Mouse (Mus musculus): ENCODE results near the gene Mtx1. TPM values are rescaled to one million over a fixed set of nuclear protein-coding genes. Genes with fewer than 3 reads are reported as not detected.

Mtx1 gene
- polyA plus RNA-seq, 1 experiment: 181 TPM

GRCm38 (mm10) chr3:89247466-89247865 is 20.6 kb upstream of the Mtx1 start:
- H3K27me3 ChIP-seq (ENCODE audit: control insufficient read depth, insufficient read depth, low read length): no peaks in the 10 kb centered on the region
- TF ChIP-seq POLR2A (IDR thresholded peaks at IDR 0.05; ENCODE audit: low read depth, low read length) (no peak), CTCF (IDR thresholded peaks at IDR 0.05; ENCODE audit: extremely low read depth, insufficient read length, insufficient replicate concordance, low read depth, low read length) (no peak)
- 82% methylated on average over 4 of the region's 4 CpGs for WGBS
- H3K27ac ChIP-seq (ENCODE audit: insufficient read depth, low read depth, low read length): no peak overlapping the region
- peak overlapping the region; percentile 11; the same call in 1 of the 2 replicates for H3K4me3 ChIP-seq (ENCODE audit: low read depth, low read length)
- H3K4me1 ChIP-seq (ENCODE audit: control insufficient read depth, insufficient read depth, insufficient read length, low read length): peaks cover 30% of the 10 kb centered on the region
- H3K36me3 ChIP-seq (ENCODE audit: control insufficient read depth, insufficient read depth, low read length): peaks cover 6% of the 10 kb centered on the region; the same call in 1 of the 2 replicates

- peak; percentile 91 for TF ChIP-seq CTCF (IDR thresholded peaks at IDR 0.05; ENCODE audit: extremely low read depth, insufficient read length, insufficient replicate concordance, low read depth, low read length)
- TF ChIP-seq POLR2A (IDR thresholded peaks at IDR 0.05; ENCODE audit: low read depth, low read length): 0 out of 2 replicates have a peak, but pooled peaks have one; percentile 28
- under 1% methylated on average over 42 of the region's 42 CpGs for WGBS
These were observed 19.6 kb upstream of the Mtx1 start, which contains the start of gene Trim46 for GRCm38 (mm10) chr3:89246261-89247100. TSS of gene Trim46 (minus strand) at chr3:89246309.

GRCm38 (mm10) chr3:89245688-89246171 is 18.8 kb upstream of the Mtx1 start, which contains the start of gene Krtcap2:
TSS of gene Krtcap2 (plus strand) at chr3:89245966.
- Histone ChIP-seq H3K4me1 (ENCODE audit: control insufficient read depth, insufficient read depth, insufficient read length, low read length) (peaks cover 13% of the 10 kb centered on the region), H3K36me3 (ENCODE audit: control insufficient read depth, insufficient read depth, low read length) (peaks cover 6% of the 10 kb centered on the region; the same call in 1 of the 2 replicates), H3K27ac (ENCODE audit: insufficient read depth, low read depth, low read length) (peak within 1 kb of the TSS; percentile 57), H3K4me3 (ENCODE audit: low read depth, low read length) (peak within 1 kb of the TSS; percentile 84), H3K27me3 (ENCODE audit: control insufficient read depth, insufficient read depth, low read length) (no peaks in the 10 kb centered on the region)
- 4% methylated on average over 20 of the region's 20 CpGs for WGBS
- TF ChIP-seq CTCF (IDR thresholded peaks at IDR 0.05; ENCODE audit: extremely low read depth, insufficient read length, insufficient replicate concordance, low read depth, low read length) (no peak; the same call in 1 of the 2 replicates), POLR2A (IDR thresholded peaks at IDR 0.05; ENCODE audit: low read depth, low read length) (no peak)

More at GRCm38 (mm10) chr3:89246261-89247100, 19.6 kb upstream of the Mtx1 start, which contains the start of gene Trim46:
- Histone ChIP-seq H3K27me3 (ENCODE audit: control insufficient read depth, insufficient read depth, low read length) (no peaks in the 10 kb centered on the region), H3K36me3 (ENCODE audit: control insufficient read depth, insufficient read depth, low read length) (peaks cover 6% of the 10 kb centered on the region; the same call in 1 of the 2 replicates), H3K4me3 (ENCODE audit: low read depth, low read length) (peak within 1 kb of the TSS; percentile 84), H3K4me1 (ENCODE audit: control insufficient read depth, insufficient read depth, insufficient read length, low read length) (peaks cover 20% of the 10 kb centered on the region), H3K27ac (ENCODE audit: insufficient read depth, low read depth, low read length) (peak within 1 kb of the TSS; percentile 57)

DNA sequence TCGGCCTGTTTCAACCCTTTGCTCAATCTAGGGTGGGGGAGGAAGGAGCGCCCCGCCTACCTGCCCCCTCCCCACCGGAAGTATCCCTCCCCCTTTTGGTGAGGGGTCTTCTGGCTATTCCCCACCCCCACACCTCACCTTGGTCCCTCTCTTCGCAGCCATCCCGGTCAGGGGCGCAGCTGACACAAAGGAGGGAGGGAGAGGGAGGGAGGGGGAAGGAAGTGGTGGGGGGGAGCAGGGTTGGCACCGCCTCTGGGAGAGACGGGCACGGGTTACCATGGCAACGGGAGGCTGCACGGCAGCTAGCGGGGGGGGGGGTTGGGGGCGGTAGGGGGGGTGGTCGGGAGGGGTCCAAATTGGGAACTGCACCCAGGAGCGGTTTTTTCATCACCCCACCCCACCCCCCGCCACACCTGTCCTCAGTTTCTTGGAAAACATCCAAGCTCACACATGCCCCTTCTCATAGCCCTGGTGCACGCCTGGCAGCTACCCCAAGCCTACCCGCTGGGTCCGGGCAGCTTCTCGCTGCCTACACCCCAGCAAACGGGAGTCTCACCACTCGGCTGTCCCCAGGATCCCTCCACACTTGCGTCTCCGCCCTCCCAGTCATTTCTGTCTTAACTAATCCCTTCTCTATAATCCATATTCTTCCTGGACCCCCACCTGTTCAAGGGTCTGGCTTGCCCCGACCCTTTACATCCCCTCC is 18.2 kb upstream of the Mtx1 start:
- H3K36me3 ChIP-seq (ENCODE audit: control insufficient read depth, insufficient read depth, low read length): peaks cover 6% of the 10 kb centered on the region; the same call in 1 of the 2 replicates
- H3K4me1 ChIP-seq (ENCODE audit: control insufficient read depth, insufficient read depth, insufficient read length, low read length): peaks cover 10% of the 10 kb centered on the region
- peak overlapping the region; percentile 49 for H3K4me3 ChIP-seq (ENCODE audit: low read depth, low read length)
- H3K27me3 ChIP-seq (ENCODE audit: control insufficient read depth, insufficient read depth, low read length): no peaks in the 10 kb centered on the region
- 2% methylated on average over 24 of the region's 26 CpGs for WGBS
- H3K27ac ChIP-seq (ENCODE audit: insufficient read depth, low read depth, low read length): no peak overlapping the region
- no peak for TF ChIP-seq POLR2A (IDR thresholded peaks at IDR 0.05; ENCODE audit: low read depth, low read length)
- no peak; the same call in 1 of the 2 replicates for TF ChIP-seq CTCF (IDR thresholded peaks at IDR 0.05; ENCODE audit: extremely low read depth, insufficient read length, insufficient replicate concordance, low read depth, low read length)

DNA sequence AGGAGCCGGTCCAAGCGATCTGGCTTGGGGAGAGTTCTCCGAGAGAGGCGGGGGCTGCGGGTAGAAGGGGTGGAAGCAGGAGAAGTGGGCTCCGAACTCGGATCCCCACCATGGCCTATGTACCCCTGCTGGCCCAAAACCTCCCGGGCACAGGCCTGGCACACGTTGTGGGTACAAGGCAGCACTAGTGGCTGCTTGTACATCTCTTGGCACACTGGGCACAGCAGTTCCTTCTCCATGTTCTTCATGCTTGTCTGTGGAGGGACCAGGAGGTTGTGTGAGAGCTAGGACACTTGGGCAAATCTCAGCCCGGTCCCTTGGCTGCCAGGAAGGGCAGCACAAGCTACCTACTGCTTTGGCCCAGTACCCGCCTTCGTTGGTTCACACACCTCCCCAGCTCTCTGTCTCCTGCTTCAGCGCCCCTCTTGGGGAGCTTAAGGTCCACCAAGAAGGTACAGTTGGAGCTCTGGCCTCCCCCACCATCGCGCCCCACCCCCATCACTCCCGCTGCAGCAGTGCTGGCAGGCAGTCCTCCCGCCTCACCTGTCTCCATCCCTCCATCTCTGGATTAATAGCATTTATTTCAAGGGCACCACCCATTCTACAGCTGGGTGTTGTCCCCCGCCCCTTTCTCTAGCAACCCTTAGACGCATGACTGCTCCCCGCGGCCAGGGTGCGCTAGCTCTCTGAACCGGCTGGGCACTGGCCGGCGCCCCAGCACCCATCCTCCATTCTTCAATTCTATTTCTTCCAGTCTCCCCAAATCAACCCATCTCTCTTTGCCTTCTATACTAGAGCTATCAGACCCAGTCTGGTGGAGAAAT is 17.5 kb upstream of the Mtx1 start:
- Histone ChIP-seq H3K4me1 (ENCODE audit: control insufficient read depth, insufficient read depth, insufficient read length, low read length) (peaks cover 10% of the 10 kb centered on the region), H3K27me3 (ENCODE audit: control insufficient read depth, insufficient read depth, low read length) (no peaks in the 10 kb centered on the region), H3K36me3 (ENCODE audit: control insufficient read depth, insufficient read depth, low read length) (peaks cover 2% of the 10 kb centered on the region; the same call in 1 of the 2 replicates), H3K27ac (ENCODE audit: insufficient read depth, low read depth, low read length) (no peak overlapping the region), H3K4me3 (ENCODE audit: low read depth, low read length) (peak overlapping the region; percentile 45)
- 33% methylated on average over 25 of the region's 25 CpGs for WGBS
- TF ChIP-seq POLR2A (IDR thresholded peaks at IDR 0.05; ENCODE audit: low read depth, low read length) (no peak), CTCF (IDR thresholded peaks at IDR 0.05; ENCODE audit: extremely low read depth, insufficient read length, insufficient replicate concordance, low read depth, low read length) (no peak)

- TF ChIP-seq CTCF (IDR thresholded peaks at IDR 0.05; ENCODE audit: extremely low read depth, insufficient read length, insufficient replicate concordance, low read depth, low read length): no peak
- no peak for TF ChIP-seq POLR2A (IDR thresholded peaks at IDR 0.05; ENCODE audit: low read depth, low read length)
- peaks cover 13% of the 10 kb centered on the region for H3K4me1 ChIP-seq (ENCODE audit: control insufficient read depth, insufficient read depth, insufficient read length, low read length)
- no peak overlapping the region for H3K4me3 ChIP-seq (ENCODE audit: low read depth, low read length)
- no peak overlapping the region for H3K27ac ChIP-seq (ENCODE audit: insufficient read depth, low read depth, low read length)
- no peaks in the 10 kb centered on the region for H3K27me3 ChIP-seq (ENCODE audit: control insufficient read depth, insufficient read depth, low read length)
- no peaks in the 10 kb centered on the region for H3K36me3 ChIP-seq (ENCODE audit: control insufficient read depth, insufficient read depth, low read length)
- WGBS: 35% methylated on average over 14 of the region's 14 CpGs
These were observed 16.7 kb upstream of the Mtx1 start for GRCm38 (mm10) chr3:89243609-89244008.

Measured in small intestine, adult 2 months (tissue).